In the genomic region with DNA sequence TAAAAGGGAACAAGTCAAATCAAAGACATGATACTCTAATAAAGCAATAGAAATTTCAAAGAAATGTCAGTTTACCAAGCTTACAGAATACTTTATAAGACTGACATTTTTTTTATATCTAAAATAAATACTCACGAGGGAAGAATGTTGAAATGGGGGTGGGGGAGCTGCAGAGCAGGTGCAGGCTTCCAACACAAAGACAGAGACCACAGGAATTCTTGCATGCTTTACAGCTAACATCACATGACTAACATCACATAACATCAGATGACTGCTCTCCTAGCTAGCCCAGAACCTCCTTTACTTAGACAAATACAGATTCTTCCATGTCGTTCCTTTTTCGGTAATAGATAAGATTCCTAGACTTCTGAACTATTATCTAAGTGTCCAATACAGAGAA, we compare ENCODE assay signal across 11 mouse cellular contexts.
"Had no signal": no experiment of that assay in that cellular context is flagged by ENCODE, and none has a peak within 500 bp of the region (broad histone marks: within the 10 kb centered on the region; RNA-seq: fewer than 3 reads in every experiment).

No protein-coding gene starts in this region.

- H3K4me2 ChIP-seq: intestine, embryonic 15.5 days; limb, embryonic 15.5 days; liver, embryonic 12.5 days; midbrain, embryonic 12.5 days had no signal

- ATAC-seq: intestine, embryonic 15.5 days; liver, embryonic 12.5 days; midbrain, embryonic 16.5 days had no signal

- H3K4me1 ChIP-seq: intestine, embryonic 15.5 days; limb, embryonic 15.5 days; liver, embryonic 12.5 days; midbrain, embryonic 12.5 days had no signal

- H3K4me3 ChIP-seq: intestine, embryonic 15.5 days; limb, embryonic 15.5 days; liver, embryonic 12.5 days; midbrain, embryonic 12.5 days had no signal

- H3K36me3 ChIP-seq: intestine, embryonic 15.5 days had no signal

- H3K27ac ChIP-seq: intestine, embryonic 15.5 days; limb, embryonic 15.5 days; liver, embryonic 12.5 days; midbrain, embryonic 12.5 days had no signal

- H3K9me3 ChIP-seq: intestine, embryonic 15.5 days; limb, embryonic 15.5 days; liver, embryonic 12.5 days; midbrain, embryonic 12.5 days had no signal

- H3K27me3 ChIP-seq: intestine, embryonic 15.5 days; limb, embryonic 15.5 days; liver, embryonic 12.5 days; midbrain, embryonic 12.5 days had no signal

- H3K9ac ChIP-seq: intestine, embryonic 15.5 days; limb, embryonic 15.5 days; liver, embryonic 12.5 days; midbrain, embryonic 12.5 days had no signal

- DNase-seq: kidney, adult 18-20 months; kidney, postnatal 10 days; layer of hippocampus, postnatal 36 days; right cerebral cortex, adult 18-20 months; right cerebral cortex, postnatal 25 days; thymus, postnatal 25 days had no signal
